Mouse (Mus musculus): ENCODE results near the gene Zfp706. TPM values are rescaled to one million over a fixed set of nuclear protein-coding genes. Genes with fewer than 3 reads are reported as not detected.
"Not testable (repeated sequence)": the region's sequence is repeated elsewhere in the genome, so short reads cannot be mapped to it uniquely, and the experiment has no call there.

Gene Zfp706
- total RNA-seq, 1 experiment from 2014 or later = 57.9 TPM

- no peak for ATAC-seq (replicated peaks in 1 of 2; ENCODE audit: insufficient read depth in 1 of 2, low FRiP score in 2 of 2, low TSS enrichment in 1 of 2, low read depth in 1 of 2, poor library complexity in 2 of 2, severe bottlenecking in 2 of 2)
Measured at GRCm38 (mm10) chr15:37026458-37026857, 18.9 kb upstream of the Zfp706 start.

- ATAC-seq (replicated peaks in 1 of 2; ENCODE audit: insufficient read depth in 1 of 2, low FRiP score in 2 of 2, low TSS enrichment in 1 of 2, low read depth in 1 of 2, poor library complexity in 2 of 2, severe bottlenecking in 2 of 2) = 0 out of 4 replicates have a peak, but pooled peaks of 1 of the 2 experiments have one; percentile 48
Measured at GRCm38 (mm10) chr15:37020581-37021245, 13.1 kb upstream of the Zfp706 start.

- no peak for ATAC-seq (replicated peaks in 1 of 2; ENCODE audit: insufficient read depth in 1 of 2, low FRiP score in 2 of 2, low TSS enrichment in 1 of 2, low read depth in 1 of 2, poor library complexity in 2 of 2, severe bottlenecking in 2 of 2)
Measured at GRCm38 (mm10) chr15:37019434-37019833, 11.9 kb upstream of the Zfp706 start.

DNA sequence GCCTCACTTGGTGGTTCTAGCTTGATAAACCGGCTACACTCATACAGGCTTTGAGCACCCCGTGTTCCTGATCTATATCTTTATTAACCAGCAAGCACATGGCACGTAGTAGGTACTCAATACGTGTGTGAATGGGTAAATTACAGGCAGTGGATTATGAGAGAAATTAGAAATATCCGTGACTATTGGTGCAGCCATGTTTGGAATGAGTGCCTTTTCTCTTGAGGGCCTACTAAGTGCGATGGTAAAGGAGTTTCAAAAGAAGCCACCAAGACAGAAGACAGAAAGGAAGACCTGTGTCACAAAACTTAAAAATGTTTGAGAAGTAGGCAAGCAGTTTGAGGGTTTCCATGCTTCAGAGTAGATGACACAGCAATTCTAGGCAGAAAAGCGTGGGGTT is 4.3 kb upstream of the Zfp706 start:
- ATAC-seq (replicated peaks in 1 of 2; ENCODE audit: insufficient read depth in 1 of 2, low FRiP score in 2 of 2, low TSS enrichment in 1 of 2, low read depth in 1 of 2, poor library complexity in 2 of 2, severe bottlenecking in 2 of 2) = no peak

DNA sequence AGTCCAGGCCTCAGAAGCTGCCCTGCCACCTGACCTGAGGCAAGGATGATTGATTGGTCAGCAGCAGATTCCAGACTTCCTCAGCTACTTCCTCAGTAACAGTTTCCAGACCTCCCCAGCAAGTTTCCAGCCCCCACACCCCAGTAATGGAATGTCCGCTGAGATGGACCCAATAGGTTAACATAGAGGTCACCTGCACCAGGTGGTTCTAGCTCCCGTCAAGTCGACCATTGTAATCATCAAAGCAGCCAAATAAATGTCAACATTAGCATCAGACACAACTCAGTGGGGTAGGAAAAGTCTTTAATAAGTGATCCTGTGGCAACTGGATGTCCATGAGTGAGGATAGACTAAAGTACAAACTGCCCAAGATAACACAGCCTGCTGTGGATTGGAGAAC is 3.7 kb upstream of the Zfp706 start:
- no peak for ATAC-seq (replicated peaks in 1 of 2; ENCODE audit: insufficient read depth in 1 of 2, low FRiP score in 2 of 2, low TSS enrichment in 1 of 2, low read depth in 1 of 2, poor library complexity in 2 of 2, severe bottlenecking in 2 of 2)

DNA sequence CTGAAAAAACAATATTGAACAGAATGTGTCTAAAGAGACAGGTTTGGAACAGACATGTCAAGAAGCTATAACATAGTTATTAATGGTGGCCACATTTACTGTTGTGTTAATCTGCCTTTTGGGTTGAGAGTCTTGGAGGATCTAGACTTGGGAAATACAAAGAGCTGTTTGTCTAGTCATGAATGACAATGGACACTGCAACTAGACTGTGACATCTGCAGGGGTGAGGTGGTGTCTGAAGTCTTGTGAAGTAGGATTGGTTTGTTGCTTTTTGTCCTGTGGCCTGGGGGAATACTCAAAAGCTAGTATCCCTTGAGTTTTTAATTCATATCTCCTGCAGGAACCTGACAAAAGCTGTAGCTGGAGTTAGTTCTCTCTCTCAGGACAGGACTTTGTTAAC is 973 bp upstream of the Zfp706 start:
- no peak for ATAC-seq (replicated peaks in 1 of 2; ENCODE audit: insufficient read depth in 1 of 2, low FRiP score in 2 of 2, low TSS enrichment in 1 of 2, low read depth in 1 of 2, poor library complexity in 2 of 2, severe bottlenecking in 2 of 2)

DNA sequence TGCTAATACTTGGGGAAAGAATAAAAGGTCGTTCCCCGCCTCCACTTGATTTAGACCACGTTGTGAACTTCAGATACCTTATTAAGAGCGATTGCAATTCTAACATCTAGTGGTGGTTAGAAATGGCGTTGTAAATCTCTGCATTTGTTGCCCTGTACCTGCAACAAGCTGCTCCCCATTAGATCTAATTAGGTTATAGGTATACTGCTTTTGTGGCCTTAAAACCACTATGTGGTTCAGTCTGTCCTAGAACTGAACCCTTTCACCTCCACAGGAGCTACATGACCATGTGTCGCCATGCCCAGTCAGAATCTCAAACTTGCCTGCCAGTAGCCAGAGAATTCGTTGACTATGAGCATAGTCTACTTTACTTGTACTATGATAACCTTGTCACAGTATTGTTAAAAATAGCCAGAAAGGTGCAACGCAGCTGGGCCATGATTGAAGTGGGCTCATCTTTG is 416 bp upstream of the Zfp706 start:
- ATAC-seq (replicated peaks in 1 of 2; ENCODE audit: insufficient read depth in 1 of 2, low FRiP score in 2 of 2, low TSS enrichment in 1 of 2, low read depth in 1 of 2, poor library complexity in 2 of 2, severe bottlenecking in 2 of 2) = no peak

GRCm38 (mm10) chr15:37006475-37007164 is 953 bp downstream of the Zfp706 start:
- peak in 1 of 2 experiments; percentile 33; a peak in 1 of 4 replicates for ATAC-seq (replicated peaks in 1 of 2; ENCODE audit: insufficient read depth in 1 of 2, low FRiP score in 2 of 2, low TSS enrichment in 1 of 2, low read depth in 1 of 2, poor library complexity in 2 of 2, severe bottlenecking in 2 of 2)

DNA sequence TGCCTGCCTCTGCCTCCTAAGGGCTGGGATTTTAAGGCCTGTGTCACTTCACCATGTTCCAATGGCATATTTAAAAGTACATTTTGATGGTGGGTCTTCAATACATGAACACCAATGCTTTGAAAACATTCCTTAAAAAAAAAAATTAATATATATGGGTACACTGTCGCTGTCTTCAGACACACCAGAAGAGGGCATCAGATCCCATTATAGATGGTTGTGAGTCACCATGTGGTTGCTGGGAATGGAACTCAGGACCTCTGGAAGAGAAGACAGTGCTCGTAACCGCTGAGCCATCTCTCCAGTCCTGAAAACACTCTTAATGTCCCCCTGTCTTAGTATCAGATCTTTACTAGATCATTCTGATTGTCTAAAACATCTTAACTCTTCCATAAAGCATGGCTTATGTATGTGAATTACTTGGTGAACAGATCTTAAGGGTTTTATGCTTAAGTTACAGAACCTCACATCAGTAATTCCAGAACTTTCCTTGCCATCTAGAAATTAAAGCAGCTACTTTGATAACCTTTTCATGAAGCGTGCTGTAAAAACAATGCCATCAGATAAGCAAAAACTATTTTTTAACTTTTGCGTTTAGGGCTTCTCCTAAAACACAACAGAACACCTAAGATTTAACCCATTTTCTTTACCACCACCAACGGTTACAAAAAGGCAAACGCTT is 1.6 kb downstream of the Zfp706 start:
- ATAC-seq (replicated peaks in 1 of 2; ENCODE audit: insufficient read depth in 1 of 2, low FRiP score in 2 of 2, low TSS enrichment in 1 of 2, low read depth in 1 of 2, poor library complexity in 2 of 2, severe bottlenecking in 2 of 2) = no peak

DNA sequence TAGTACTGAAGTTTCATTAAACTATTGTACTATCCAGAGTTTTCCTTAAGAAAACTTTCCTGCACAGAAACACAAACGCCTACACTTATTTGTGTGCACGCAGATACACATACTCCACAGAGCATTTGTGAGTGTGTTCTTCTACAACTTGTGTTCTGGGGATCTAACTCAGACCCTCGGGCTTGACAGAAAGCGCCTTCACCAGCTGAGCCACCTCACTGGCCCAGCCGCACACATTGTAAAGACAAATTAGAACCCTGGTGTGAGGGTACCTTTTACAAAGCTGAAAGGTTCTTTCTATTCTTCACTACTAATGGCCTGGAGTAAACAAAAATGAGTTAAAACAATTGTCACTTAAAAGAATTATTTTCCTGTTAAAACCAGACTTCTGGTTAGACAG is 2.7 kb downstream of the Zfp706 start:
- ATAC-seq (replicated peaks in 1 of 2; ENCODE audit: insufficient read depth in 1 of 2, low FRiP score in 2 of 2, low TSS enrichment in 1 of 2, low read depth in 1 of 2, poor library complexity in 2 of 2, severe bottlenecking in 2 of 2) = no peak

DNA sequence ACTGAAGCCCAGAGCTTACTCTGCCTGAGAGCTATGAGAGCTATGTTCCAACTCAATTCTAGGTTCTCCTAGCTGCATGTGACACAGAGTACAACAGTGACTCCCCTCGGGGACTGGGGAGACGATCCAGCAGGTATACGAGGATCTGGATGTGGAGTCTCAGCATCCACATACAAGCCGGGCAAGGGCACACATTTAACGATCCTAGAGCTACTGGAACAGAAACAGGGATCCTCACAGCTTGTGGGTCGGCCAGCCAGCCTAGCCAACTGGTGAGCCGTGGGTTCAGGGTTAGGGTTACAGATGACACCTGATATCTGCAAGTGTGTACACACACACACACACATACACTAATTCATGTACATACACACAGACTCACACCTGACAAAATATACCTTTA is 5.3 kb downstream of the Zfp706 start:
- no peak for ATAC-seq (replicated peaks in 1 of 2; ENCODE audit: insufficient read depth in 1 of 2, low FRiP score in 2 of 2, low TSS enrichment in 1 of 2, low read depth in 1 of 2, poor library complexity in 2 of 2, severe bottlenecking in 2 of 2)

DNA sequence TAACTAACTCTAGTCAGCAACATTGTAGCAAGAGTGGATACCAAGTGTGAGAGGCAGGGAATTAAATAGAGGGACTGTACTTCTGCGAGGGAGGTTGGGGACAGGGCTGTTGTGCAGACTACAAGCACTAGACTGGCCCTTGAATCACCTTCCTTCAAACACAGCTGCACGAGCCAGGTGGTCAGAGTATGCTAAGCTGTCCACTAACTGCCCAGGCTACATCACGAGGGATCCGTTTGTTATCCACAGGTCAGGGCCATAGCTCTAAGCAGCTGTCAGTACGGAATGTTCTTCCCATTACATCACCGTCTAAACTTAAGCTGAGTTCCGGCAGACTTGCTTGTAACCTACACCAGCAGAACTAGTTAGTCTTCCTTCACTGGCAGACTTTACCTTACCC is 8.0 kb downstream of the Zfp706 start:
- ATAC-seq (replicated peaks in 1 of 2; ENCODE audit: insufficient read depth in 1 of 2, low FRiP score in 2 of 2, low TSS enrichment in 1 of 2, low read depth in 1 of 2, poor library complexity in 2 of 2, severe bottlenecking in 2 of 2) = not testable (repeated sequence)

DNA sequence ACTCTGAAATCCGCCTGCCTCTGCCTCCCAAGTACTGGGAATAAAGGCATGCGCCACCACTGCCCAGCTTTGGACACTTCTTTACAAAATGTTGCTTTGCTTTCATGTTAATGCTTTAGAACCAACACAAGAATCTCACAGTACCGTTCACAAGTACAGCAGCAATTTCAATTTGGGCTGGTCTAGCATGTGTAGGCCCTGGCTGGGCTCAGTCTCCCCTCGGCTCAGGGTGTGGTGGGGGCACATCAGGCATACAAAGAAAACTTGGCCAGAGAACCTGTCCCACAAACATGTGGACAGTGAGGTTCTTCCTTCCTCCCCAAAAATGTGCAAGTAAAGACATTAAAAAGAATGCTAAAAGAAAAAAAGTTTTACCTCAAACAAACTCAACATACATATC is 12.4 kb downstream of the Zfp706 start:
- ATAC-seq (replicated peaks in 1 of 2; ENCODE audit: insufficient read depth in 1 of 2, low FRiP score in 2 of 2, low TSS enrichment in 1 of 2, low read depth in 1 of 2, poor library complexity in 2 of 2, severe bottlenecking in 2 of 2) = no peak

GRCm38 (mm10) chr15:36994665-36995064 is 12.9 kb downstream of the Zfp706 start:
- no peak for ATAC-seq (replicated peaks in 1 of 2; ENCODE audit: insufficient read depth in 1 of 2, low FRiP score in 2 of 2, low TSS enrichment in 1 of 2, low read depth in 1 of 2, poor library complexity in 2 of 2, severe bottlenecking in 2 of 2)

DNA sequence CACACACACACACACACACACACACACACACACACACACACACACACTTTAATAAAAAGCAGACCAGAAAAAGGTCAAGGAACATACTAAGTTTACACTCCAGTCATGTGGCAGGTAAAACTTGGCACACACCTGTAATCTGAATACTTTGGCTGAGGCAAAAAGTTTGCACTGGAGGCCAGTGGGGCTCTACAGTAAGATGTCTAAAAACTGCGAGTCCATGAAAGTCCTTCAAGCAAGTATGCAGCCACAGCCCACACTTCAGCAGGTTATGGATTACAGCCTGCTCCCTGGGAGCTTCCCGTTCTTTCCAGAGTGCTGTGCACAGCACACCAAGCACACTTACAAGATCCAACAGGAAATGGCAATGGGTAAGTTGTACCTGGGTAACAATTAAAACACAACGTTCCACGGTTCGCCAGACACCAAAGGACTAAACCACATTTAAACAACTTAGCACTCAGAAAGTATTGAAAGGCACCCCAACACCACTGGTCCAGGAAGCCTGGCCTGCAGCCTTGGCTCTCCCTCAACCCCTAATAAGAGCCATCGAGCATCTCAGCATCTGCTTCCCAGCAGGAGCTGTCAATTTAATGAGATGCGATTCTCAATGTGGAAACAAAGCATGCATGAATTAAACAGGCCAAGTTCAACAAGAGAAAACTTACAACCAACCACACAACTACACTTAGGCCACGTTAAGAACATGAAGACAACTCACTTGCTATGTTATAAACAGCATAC is 14.0 kb downstream of the Zfp706 start:
- ATAC-seq (replicated peaks in 1 of 2; ENCODE audit: insufficient read depth in 1 of 2, low FRiP score in 2 of 2, low TSS enrichment in 1 of 2, low read depth in 1 of 2, poor library complexity in 2 of 2, severe bottlenecking in 2 of 2) = no peak

DNA sequence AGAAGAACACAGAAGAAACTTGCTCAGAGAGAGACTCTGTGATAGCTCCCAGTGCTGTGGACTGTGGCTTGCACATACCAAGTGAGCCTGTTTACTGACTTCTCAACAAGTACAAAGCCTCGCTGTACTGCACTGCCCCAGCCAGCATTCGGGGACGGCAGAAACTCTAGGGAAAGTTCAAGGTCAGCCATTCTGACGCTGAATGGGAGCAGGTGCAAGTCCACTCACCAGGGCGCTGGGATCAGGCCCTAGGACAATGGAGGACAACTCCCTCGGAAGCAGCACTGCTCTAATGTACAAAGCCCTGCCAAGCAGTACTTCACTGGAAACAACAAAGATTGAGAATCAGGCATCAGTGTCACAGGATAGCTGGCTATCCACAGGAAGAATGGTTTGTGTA is 16.2 kb downstream of the Zfp706 start:
- ATAC-seq (replicated peaks in 1 of 2; ENCODE audit: insufficient read depth in 1 of 2, low FRiP score in 2 of 2, low TSS enrichment in 1 of 2, low read depth in 1 of 2, poor library complexity in 2 of 2, severe bottlenecking in 2 of 2) = no peak

DNA sequence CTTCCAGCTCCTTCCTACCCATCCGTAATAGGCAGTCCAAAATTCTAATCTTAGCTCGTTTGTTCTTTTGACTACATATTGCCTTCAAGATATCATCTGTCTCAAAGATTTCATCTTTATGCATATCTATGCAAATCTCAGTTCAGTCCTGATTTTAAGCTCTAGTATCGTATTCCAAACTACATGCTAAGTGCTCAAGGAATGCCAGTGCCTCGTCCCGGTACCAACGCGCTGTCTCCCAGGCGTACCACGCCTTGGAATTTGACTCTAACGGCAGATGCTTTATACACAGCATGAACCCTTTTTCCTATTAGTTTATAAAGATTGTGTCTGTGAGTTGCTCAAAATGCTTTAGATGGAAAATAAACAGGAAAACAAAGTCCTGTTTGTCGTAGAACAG is 17.7 kb downstream of the Zfp706 start:
- ATAC-seq (replicated peaks in 1 of 2; ENCODE audit: insufficient read depth in 1 of 2, low FRiP score in 2 of 2, low TSS enrichment in 1 of 2, low read depth in 1 of 2, poor library complexity in 2 of 2, severe bottlenecking in 2 of 2) = no peak

GRCm38 (mm10) chr15:36988718-36989115 is 18.9 kb downstream of the Zfp706 start:
- ATAC-seq (replicated peaks in 1 of 2; ENCODE audit: insufficient read depth in 1 of 2, low FRiP score in 2 of 2, low TSS enrichment in 1 of 2, low read depth in 1 of 2, poor library complexity in 2 of 2, severe bottlenecking in 2 of 2) = 0 out of 4 replicates have a peak, but pooled peaks of 1 of the 2 experiments have one; percentile 24

All from hematopoietic stem cell, adult 5-6 weeks (primary cell).